Mouse (Mus musculus): ENCODE data around the gene Pdk1. TPM values are rescaled to one million over a fixed set of nuclear protein-coding genes. Genes with fewer than 3 reads are reported as not detected.
A peak's percentile ranks its signal among the peaks of the same experiment; 100 is the strongest.

Pdk1 gene
- total and polyA plus RNA-seq, 3 experiments: 12.2 to 56.1 TPM; not detected in 1

DNA sequence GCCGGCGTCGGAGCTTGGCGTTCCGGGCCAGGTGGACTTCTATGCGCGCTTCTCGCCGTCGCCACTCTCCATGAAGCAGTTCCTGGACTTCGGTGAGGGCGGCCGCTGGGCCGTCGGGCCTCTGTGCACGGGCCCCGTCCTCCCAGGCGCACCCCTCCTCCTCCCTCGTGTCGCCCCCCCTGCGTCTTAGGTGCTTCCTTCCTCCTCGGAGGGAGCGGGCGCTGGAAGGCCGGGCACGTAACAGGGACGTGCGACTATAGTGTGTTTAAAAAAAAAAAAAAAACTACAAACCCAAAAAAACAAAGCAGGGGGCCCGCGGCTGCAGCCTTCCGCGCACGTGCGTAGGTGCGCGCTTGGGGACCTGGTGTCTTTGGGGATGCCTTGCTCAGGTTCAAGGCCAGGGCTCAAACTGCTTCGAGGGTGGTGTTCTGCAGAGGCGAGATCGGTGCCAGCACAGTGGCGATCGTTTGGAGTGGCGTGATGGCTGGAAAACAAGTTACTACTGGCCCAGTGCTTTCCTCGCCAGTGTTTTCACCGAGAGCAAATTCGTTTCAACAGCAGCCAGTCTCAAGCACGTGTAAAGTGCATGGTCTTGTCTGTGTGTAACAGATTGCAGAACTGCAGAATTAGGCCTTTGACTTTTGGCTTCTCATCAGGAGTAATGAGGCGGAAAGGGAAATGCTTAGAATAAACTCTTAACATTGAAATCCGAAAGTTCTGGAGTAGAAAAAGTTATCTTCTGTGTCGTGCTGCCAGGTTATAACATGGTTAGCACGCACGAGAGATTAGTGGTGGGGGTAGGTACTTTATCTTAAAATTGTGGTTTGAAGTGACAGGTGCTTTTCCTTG is 674 bp downstream of the Pdk1 start:
- DNase-seq (ENCODE audit: low read depth, low spot score): peak; percentile 88
- peak overlapping the region; percentile 70 to 71 for H3K4me3 ChIP-seq (ENCODE audit: control insufficient read depth in 1 of 2, insufficient read depth in 1 of 2, low read depth in 2 of 2, low read length in 2 of 2)
- TF ChIP-seq MAZ (IDR thresholded peaks at IDR 0.05; ENCODE audit: low read depth, low read length) (peak; percentile 84; the same call in 1 of the 2 replicates), ZMIZ1 (IDR thresholded peaks at IDR 0.05; ENCODE audit: low read depth, low read length) (no peak; the same call in 1 of the 2 replicates), E2F4 (IDR thresholded peaks at IDR 0.05; ENCODE audit: borderline replicate concordance, low read depth, low read length) (no peak), MYC (IDR thresholded peaks at IDR 0.05; ENCODE audit: low read depth, low read length) (peak; percentile 98), MXI1 (IDR thresholded peaks at IDR 0.05; ENCODE audit: low read depth, low read length) (peak; percentile 96), ZKSCAN1 (IDR thresholded peaks at IDR 0.05; ENCODE audit: low read depth, low read length) (no peak), USF2 (IDR thresholded peaks at IDR 0.05; ENCODE audit: borderline replicate concordance in 1 of 2, insufficient read depth in 1 of 2, low read depth in 1 of 2, low read length in 2 of 2) (no peak), MYB (IDR thresholded peaks at IDR 0.05; ENCODE audit: low read depth, low read length) (no peak), MEF2A (IDR thresholded peaks at IDR 0.05; ENCODE audit: extremely low read depth, insufficient replicate concordance, low read depth, low read length, poor library complexity, severe bottlenecking) (no peak), POLR2A (IDR thresholded peaks at IDR 0.05; ENCODE audit: control insufficient read depth in 1 of 2, insufficient read depth in 1 of 2, low read depth in 1 of 2, low read length in 2 of 2, poor library complexity in 1 of 2) (0 out of 4 replicates have a peak, but pooled peaks have one; percentile 3 to 21), HCFC1 (IDR thresholded peaks at IDR 0.05; ENCODE audit: low read depth, low read length) (peak; percentile 50; the same call in 1 of the 2 replicates), ZNF384 (IDR thresholded peaks at IDR 0.05; ENCODE audit: low read depth, low read length) (peak; percentile 72), MAFK (IDR thresholded peaks at IDR 0.05; ENCODE audit: borderline replicate concordance, low read depth, low read length) (peak; percentile 72; the same call in 1 of the 2 replicates), POLR2AphosphoS2 (IDR thresholded peaks at IDR 0.05; ENCODE audit: low read length) (0 out of 2 replicates have a peak, but pooled peaks have one; percentile 51), RAD21 (IDR thresholded peaks at IDR 0.05; ENCODE audit: low read depth, low read length) (no peak), RCOR1 (IDR thresholded peaks at IDR 0.05; ENCODE audit: low read depth, low read length) (peak; percentile 94), EP300 (IDR thresholded peaks at IDR 0.05; ENCODE audit: low read depth in 1 of 2, low read length in 2 of 2) (peak; percentile 80), NELFE (IDR thresholded peaks at IDR 0.05; ENCODE audit: low read depth, low read length) (peak; percentile 14), KAT2A (conservative IDR thresholded peaks at IDR 0.05; ENCODE audit: low read depth, low read length) (0 out of 2 replicates have a peak, but pooled peaks have one; percentile 30), ZC3H11A (IDR thresholded peaks at IDR 0.05; ENCODE audit: low read depth, low read length) (0 out of 2 replicates have a peak, but pooled peaks have one; percentile 17), JUND (IDR thresholded peaks at IDR 0.05; ENCODE audit: low read depth, low read length) (no peak), CTCF (IDR thresholded peaks at IDR 0.05 in 2 of 3, conservative IDR thresholded peaks at IDR 0.05 in 1 of 3; ENCODE audit: control insufficient read depth in 1 of 3, insufficient read depth in 1 of 3, low read depth in 2 of 3, low read length in 3 of 3, poor library complexity in 1 of 3, severe bottlenecking in 1 of 3) (no peak), CHD1 (IDR thresholded peaks at IDR 0.05; ENCODE audit: low read depth, low read length) (peak; percentile 16; the same call in 1 of the 2 replicates), GATA1 (IDR thresholded peaks at IDR 0.05; ENCODE audit: low read depth, low read length) (peak; percentile 87), ETS1 (IDR thresholded peaks at IDR 0.05; ENCODE audit: low read depth, low read length) (peak; percentile 87), TBP (IDR thresholded peaks at IDR 0.05; ENCODE audit: low read depth, low read length) (peak; percentile 89), MAX (IDR thresholded peaks at IDR 0.05; ENCODE audit: low read length) (peak; percentile 96), UBTF (IDR thresholded peaks at IDR 0.05; ENCODE audit: borderline replicate concordance, insufficient read depth, low read depth, low read length) (no peak), GABPA (IDR thresholded peaks at IDR 0.05; ENCODE audit: low read depth, low read length) (no peak; the same call in 1 of the 2 replicates), BHLHE40 (IDR thresholded peaks at IDR 0.05; ENCODE audit: borderline replicate concordance, low read depth, low read length) (peak; percentile 96), TCF12 (IDR thresholded peaks at IDR 0.05; ENCODE audit: low read depth, low read length) (peak; percentile 90), CHD2 (IDR thresholded peaks at IDR 0.05; ENCODE audit: low read length) (no peak), POLR2AphosphoS5 (IDR thresholded peaks at IDR 0.05; ENCODE audit: borderline replicate concordance, low read depth, low read length) (no peak), ELF1 (IDR thresholded peaks at IDR 0.05; ENCODE audit: low read depth, low read length) (0 out of 2 replicates have a peak, but pooled peaks have one; percentile 29), SIN3A (IDR thresholded peaks at IDR 0.05; ENCODE audit: low read length) (peak; percentile 92)

More for the DNA sequence above, 674 bp downstream of the Pdk1 start:
- no peaks in the 10 kb centered on the region for H3K9me3 ChIP-seq (replicated peaks; ENCODE audit: insufficient read depth, low read length)
- peak overlapping the region; percentile 82 for H3K9ac ChIP-seq (ENCODE audit: control insufficient read depth, low read depth, low read length, poor library complexity, severe bottlenecking)
- H3K4me1 ChIP-seq (ENCODE audit: control insufficient read depth in 1 of 2, insufficient read depth in 2 of 2, low read length in 2 of 2): peaks cover 3 to 10% of the 10 kb centered on the region in 2 experiments
- H3K27me3 ChIP-seq (ENCODE audit: control insufficient read depth in 1 of 2, insufficient read depth in 2 of 2, low read length in 2 of 2): no peaks in the 10 kb centered on the region
- H3K36me3 ChIP-seq (ENCODE audit: control insufficient read depth in 1 of 2, insufficient read depth in 2 of 2, low read length in 2 of 2): peaks cover 0 to 12% of the 10 kb centered on the region in 2 experiments; a peak in 2 of 4 replicates
- peak overlapping the region; percentile 60 for H3K27ac ChIP-seq (ENCODE audit: control insufficient read depth, low read depth, low read length)
- no peaks in the 10 kb centered on the region; the same call in 1 of the 2 replicates for H3K79me2 ChIP-seq (ENCODE audit: control insufficient read depth, insufficient read depth, low read length, poor library complexity)

Measured in MEL (cell line).